Mouse (Mus musculus): ENCODE results near the gene Gpr18.

Gene Gpr18

GRCm38 (mm10) chr14:121915621-121916020, at the start of gene Gpr18:
Gene Gpr18, minus strand, starts transcription at chr14:121915781.
- ChIA-PET CTCF (no interaction called here), POLR2A (interaction anchor here in 3 of 4 experiments (0.6 to 3.5 kb wide), 9 partner anchors 8 to 476 kb away, joined by 3 to 15 read pairs (median 4); partner anchors contain the start of gene Ubac2 (in 1 of the 3))

- ChIA-PET CTCF (interaction anchor here in 2 of 4 experiments (0.6 to 1.3 kb wide), 2 partner anchors 28 to 37 kb away, joined by 3 to 5 read pairs; no protein-coding TSS in a partner anchor), POLR2A (interaction anchor here in 1 of 4 experiments (1.1 to 1.5 kb wide), 3 partner anchors 14 to 39 kb away, joined by 3 to 4 read pairs (median 3); no protein-coding TSS in a partner anchor)
These were observed 49.4 kb upstream of the Gpr18 start, which contains the start of gene Gpr183 for GRCm38 (mm10) chr14:121964990-121965389. Gene Gpr183, minus strand, starts transcription at chr14:121965195.

GRCm38 (mm10) chr14:121963942-121964335, 48.4 kb upstream of the Gpr18 start:
- CTCF ChIA-PET, result interaction anchor here in 1 of 4 experiments (0.6 kb wide), 1 partner anchor 398 kb away, joined by 3 read pairs; no protein-coding TSS in a partner anchor
- POLR2A ChIA-PET, result interaction anchor here in 2 of 4 experiments (0.6 to 1.2 kb wide), 3 partner anchors 18 to 1035 kb away, joined by 3 to 4 read pairs (median 4); partner anchors contain the start of gene Ubac2 (in 1 of the 2)

- CTCF ChIA-PET, result interaction anchor here in 1 of 4 experiments (0.6 kb wide), 1 partner anchor 398 kb away, joined by 3 read pairs; no protein-coding TSS in a partner anchor
- POLR2A ChIA-PET, result interaction anchor here in 3 of 4 experiments (0.5 to 1.3 kb wide), 5 partner anchors 17 to 1034 kb away, joined by 3 to 4 read pairs (median 3); partner anchors contain the start of gene Ubac2 (in 1 of the 3)
These were observed 47.8 kb upstream of the Gpr18 start for GRCm38 (mm10) chr14:121963251-121963941.

- ChIA-PET CTCF (no interaction called here), POLR2A (interaction anchor here in 3 of 4 experiments (1.1 to 1.9 kb wide), 6 partner anchors 12 to 99 kb away, joined by 3 to 11 read pairs (median 3); no protein-coding TSS in a partner anchor)
These were observed 46.7 kb upstream of the Gpr18 start for GRCm38 (mm10) chr14:121962128-121962890.

DNA sequence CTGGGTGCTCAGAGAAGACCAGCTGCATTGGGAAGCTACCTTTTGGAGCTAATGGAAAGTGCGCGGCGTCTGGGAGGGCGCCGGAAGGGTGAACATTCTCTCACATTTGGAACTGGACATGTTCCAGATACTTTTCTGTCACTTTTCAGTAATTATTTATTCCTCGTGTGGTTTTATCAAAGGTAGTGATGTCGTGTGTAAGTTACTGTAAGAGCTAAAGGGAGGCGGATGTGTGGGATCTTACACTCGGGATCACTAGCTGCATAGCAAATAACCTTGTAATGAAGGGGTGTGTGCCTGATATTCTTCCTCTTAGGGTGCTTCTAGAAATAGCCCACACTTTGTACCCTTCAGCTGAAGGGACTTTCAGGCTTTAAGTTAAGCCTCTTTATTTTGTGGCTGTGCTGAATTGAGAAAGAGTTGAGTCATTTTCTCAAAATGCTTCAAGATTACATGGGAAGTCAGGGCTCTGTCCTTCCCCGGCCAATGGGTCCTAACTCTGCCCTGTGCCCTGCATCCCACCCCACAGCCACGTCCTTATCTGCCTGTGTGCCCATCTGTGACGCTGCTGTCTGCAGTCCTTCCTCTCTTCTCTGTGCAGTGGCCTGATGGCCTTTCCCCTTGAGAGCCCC, 46.0 kb upstream of the Gpr18 start:
- POLR2A ChIA-PET, result interaction anchor here in 3 of 4 experiments (0.7 to 4.2 kb wide), 16 partner anchors 9 to 99 kb away, joined by 3 to 31 read pairs (median 4); partner anchors contain the start of gene Ubac2 (in 1 of the 3)
- CTCF ChIA-PET, result interaction anchor here (0.6 to 1.1 kb wide), 5 partner anchors 28 to 150 kb away, joined by 3 to 5 read pairs (median 3); no protein-coding TSS in a partner anchor

- POLR2A ChIA-PET, result interaction anchor here in 3 of 4 experiments (0.7 to 4.2 kb wide), 19 partner anchors 9 to 147 kb away, joined by 3 to 31 read pairs (median 4); partner anchors contain the start of gene Ubac2 (in 1 of the 3)
These were observed 45.4 kb upstream of the Gpr18 start for GRCm38 (mm10) chr14:121960997-121961396.

DNA sequence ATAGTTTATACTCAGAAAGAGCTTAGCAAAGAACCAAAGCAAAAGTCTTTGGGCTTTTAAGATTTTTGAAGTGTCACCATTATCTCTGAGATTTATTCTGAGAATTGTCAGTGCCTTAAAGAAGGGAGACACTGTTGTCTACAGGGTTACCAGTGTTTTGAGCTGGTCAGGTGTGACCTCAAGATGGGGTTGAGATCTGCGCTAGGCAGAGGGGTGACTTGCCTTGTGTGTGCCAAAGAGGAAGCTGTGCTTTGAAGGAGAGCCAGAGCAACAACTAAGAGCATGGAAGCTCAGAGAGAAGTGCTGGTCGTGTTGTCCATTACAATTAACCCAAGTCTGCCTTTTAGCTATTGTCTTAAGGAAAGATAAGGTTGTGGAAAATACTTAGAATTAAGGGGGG, 45.0 kb upstream of the Gpr18 start:
- ChIA-PET CTCF (interaction anchor here in 2 of 4 experiments (0.9 to 1.1 kb wide), 2 partner anchors 32 to 95 kb away, joined by 3 to 5 read pairs; no protein-coding TSS in a partner anchor), POLR2A (interaction anchor here in 3 of 4 experiments (1.0 to 4.2 kb wide), 14 partner anchors 9 to 148 kb away, joined by 3 to 31 read pairs (median 4); partner anchors contain the start of gene Ubac2 (in 1 of the 3))

More at GRCm38 (mm10) chr14:121960997-121961396, 45.4 kb upstream of the Gpr18 start:
- CTCF ChIA-PET, result interaction anchor here (0.6 to 1.1 kb wide), 5 partner anchors 27 to 151 kb away, joined by 3 to 5 read pairs (median 3); no protein-coding TSS in a partner anchor

DNA sequence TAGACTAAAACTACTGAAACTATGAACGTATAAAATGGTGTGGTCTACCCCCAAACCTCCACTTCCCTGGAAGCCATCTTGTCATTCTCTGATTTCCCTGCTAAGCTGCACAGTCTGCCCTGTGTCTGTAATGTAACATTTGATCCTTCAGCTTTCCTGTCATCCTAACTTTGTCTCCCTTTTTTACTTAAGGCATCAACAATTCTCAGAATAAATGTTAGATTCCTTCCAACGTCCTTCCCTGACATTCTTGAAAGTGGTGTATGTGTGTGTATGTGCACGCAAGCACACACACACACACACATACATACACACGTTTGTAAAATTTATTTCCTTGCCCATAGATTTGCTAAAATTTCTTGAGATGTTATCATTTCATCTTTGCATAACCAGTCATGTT, 44.5 kb upstream of the Gpr18 start:
- CTCF ChIA-PET, result no interaction called here

DNA sequence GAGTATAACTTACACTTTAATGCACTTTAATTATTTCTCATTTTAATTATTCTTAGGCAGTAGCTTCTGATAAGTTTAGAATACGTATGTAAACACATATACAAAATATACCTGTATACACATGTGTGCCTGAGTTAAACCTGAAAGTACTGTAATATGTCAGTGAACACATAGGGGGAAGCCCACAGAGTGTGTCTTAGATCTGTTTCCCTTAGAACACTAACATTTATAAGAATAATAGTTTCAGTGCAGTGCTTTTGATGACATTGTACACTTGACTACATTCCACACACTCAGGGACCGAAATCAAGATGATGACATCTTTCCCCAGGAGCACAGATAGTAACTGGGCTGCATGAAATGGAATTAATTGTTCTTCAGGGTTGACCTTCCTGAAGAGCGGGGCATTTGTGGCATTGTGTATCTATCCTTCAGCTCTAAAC, 44.0 kb upstream of the Gpr18 start:
- POLR2A ChIA-PET, result interaction anchor here in 2 of 4 experiments (0.7 to 4.2 kb wide), 5 partner anchors 11 to 162 kb away, joined by 3 to 31 read pairs (median 3); partner anchors contain the start of gene Dock9 (in 1 of the 2)

More for the DNA sequence above, 44.5 kb upstream of the Gpr18 start:
- POLR2A ChIA-PET, result interaction anchor here in 3 of 4 experiments (0.7 to 4.2 kb wide), 10 partner anchors 9 to 162 kb away, joined by 3 to 31 read pairs (median 4); partner anchors contain the start of genes Dock9 (in 1 of the 3) and Ubac2 (in 1 of the 3)

GRCm38 (mm10) chr14:121958751-121959537, 43.4 kb upstream of the Gpr18 start:
- ChIA-PET POLR2A (interaction anchor here in 2 of 4 experiments (1.4 to 4.2 kb wide), 3 partner anchors 11 to 13 kb away, joined by 3 to 31 read pairs (median 13); no protein-coding TSS in a partner anchor), CTCF (no interaction called here)

More for the DNA sequence above, 44.0 kb upstream of the Gpr18 start:
- CTCF ChIA-PET, result no interaction called here

GRCm38 (mm10) chr14:121958041-121958750, 42.6 kb upstream of the Gpr18 start:
- CTCF ChIA-PET, result no interaction called here
- POLR2A ChIA-PET, result interaction anchor here in 1 of 4 experiments (0.8 to 4.2 kb wide), 3 partner anchors 11 to 410 kb away, joined by 3 to 31 read pairs (median 3); no protein-coding TSS in a partner anchor

DNA sequence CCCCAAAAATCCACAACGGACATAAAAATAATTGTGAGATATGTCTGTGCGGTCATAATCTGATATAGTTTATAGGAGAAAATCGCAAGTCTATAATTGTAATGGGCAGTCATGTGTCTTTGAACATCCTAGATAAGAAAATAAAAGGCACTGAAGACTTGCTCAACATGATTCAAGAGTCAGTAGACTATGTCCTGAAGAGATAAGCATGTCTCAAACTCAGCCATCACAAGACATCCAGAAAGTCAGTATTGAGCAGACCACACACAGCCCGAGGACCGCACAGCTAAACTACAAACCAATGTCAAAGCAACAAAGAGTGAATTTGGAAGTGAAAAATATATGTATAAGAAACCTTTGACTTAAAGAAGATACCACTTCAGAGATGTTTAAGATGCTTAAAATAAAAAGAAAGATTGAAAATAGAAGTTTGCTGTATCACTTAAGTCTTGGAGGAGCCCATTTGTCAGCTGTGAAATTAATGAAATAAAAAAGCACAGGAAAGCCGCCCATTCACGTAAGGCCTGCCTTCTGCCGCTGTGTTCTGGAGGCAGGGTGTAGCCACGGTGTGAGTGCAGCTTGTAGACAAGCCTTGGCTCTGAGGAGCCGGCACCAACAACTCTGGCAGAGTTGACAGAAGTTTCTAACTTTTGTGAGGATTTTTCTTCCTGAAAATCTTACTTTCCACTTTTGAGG, 41.7 kb upstream of the Gpr18 start:
- POLR2A ChIA-PET, result interaction anchor here in 2 of 4 experiments (0.7 to 4.2 kb wide), 5 partner anchors 10 to 450 kb away, joined by 3 to 31 read pairs (median 3); no protein-coding TSS in a partner anchor
- CTCF ChIA-PET, result interaction anchor here in 1 of 4 experiments (1.2 kb wide), 1 partner anchor 29 kb away, joined by 3 read pairs; no protein-coding TSS in a partner anchor

DNA sequence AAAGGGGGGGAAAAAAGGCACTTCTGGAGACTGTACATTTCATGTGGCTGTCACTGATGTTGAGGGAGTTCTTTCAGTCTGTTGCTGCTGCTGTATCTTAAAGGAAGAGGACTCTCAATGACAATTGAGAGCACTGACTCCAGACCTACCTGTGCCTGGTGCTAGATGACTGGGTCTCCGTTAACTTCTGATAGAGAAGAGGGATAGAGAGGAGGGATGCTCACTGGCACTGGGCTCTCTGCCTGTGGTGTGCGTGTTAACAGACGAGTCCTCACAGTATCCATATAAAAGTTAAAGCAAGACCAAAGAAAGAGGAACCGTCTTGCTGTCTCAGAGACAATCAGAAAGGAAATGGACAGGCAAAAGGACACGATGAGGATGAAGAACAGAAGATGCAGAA, 40.7 kb upstream of the Gpr18 start:
- POLR2A ChIA-PET, result no interaction called here

GRCm38 (mm10) chr14:121955176-121955795, 39.7 kb upstream of the Gpr18 start:
- CTCF ChIA-PET, result interaction anchor here in 1 of 4 experiments (0.6 kb wide), 1 partner anchor 530 kb away, joined by 5 read pairs; no protein-coding TSS in a partner anchor
- POLR2A ChIA-PET, result interaction anchor here in 1 of 4 experiments (1.1 kb wide), 1 partner anchor 106 kb away, joined by 3 read pairs; no protein-coding TSS in a partner anchor

More for the DNA sequence above, 40.7 kb upstream of the Gpr18 start:
- CTCF ChIA-PET, result interaction anchor here in 1 of 4 experiments (1.2 kb wide), 1 partner anchor 28 kb away, joined by 3 read pairs; no protein-coding TSS in a partner anchor
